Mouse (Mus musculus): ENCODE results near the gene Zc3h12a.

DNA sequence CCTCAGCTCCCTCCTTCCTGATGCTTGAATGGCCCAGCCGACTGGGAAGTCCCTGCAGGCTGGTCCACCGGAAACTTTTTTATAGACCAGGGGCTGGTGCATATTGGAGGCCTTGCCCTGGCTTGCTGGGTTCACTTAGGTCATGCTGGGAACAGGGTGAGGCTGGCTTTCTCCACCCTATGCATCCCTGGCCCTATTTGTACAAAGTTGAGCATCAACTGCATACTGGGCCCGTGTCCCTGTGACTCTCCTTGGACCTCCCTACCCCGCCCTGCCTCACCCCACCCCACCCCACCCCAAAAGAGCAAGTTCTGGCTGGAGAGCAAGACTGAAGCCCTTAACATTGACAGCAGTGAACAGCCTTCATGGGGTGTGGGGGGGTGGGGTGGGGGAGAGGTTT, 6.6 kb upstream of the Zc3h12a start:
- TF ChIP-seq CTCF (IDR thresholded peaks at IDR 0.05; ENCODE audit: extremely low read depth, insufficient read depth, insufficient read length, insufficient replicate concordance), result no peak
- no peak for TF ChIP-seq POLR2A (IDR thresholded peaks at IDR 0.05; ENCODE audit: low read depth, low read length)

All from spleen, adult 2 months (tissue).